Mouse (Mus musculus): Measurements from ENCODE around the gene Bcl7b. TPM values are rescaled to one million over a fixed set of nuclear protein-coding genes. Genes with fewer than 3 reads are reported as not detected.

Bcl7b gene
- 10 to 100 TPM; 25.0 to 26.4 TPM for total RNA-seq (2023)

DNA sequence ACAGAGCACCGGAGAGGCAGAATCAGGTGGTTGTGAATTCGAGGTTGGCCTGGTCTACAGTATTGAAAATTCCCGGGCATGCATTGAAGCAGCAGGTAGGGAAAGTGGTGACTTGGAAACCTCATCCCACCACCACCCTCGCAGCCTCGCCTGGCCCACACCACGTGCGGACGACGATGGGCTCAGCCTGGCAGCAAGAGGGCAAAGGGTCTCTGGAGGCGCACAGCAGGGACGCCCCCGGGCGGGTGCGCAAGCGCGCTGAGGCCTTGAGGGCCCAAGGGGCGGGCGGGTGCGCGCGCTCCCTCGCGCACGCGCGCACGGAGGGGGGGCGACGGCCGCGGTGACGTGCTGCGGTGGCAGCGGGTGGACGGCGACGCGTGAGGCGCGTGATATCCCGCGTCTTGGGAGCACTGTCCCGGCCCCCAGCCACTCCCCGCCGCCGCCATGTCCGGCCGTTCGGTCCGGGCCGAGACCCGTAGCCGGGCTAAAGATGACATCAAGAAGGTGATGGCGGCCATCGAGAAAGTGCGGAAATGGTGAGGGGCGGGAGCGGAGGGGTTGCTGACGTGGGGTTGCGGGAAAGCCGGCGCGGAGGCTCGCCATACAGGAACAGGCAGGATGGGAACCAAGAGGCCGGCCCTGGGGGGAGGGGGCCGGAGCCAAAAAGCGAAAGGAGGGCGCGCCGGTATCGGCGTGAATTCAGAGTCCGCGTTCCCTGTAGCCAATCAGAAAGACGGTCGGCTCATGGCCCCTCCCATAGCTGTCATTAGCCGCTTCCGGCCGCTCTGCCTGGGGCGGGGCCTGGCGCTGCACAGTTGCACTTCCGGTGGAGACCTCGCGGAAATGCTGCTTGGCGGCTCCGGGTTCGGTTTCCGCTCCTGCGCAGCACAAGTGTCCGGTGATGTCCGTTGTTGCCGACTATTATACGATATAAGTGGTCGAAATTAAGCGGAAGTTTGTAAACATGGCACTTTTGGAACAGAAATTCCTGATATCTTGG lies at the start of gene Bcl7b:
TSS of gene Bcl7b (plus strand) at position 221 of the 1,000 bp plus-strand sequence.

GRCm38 (mm10) chr5:135149053-135149819 lies 18.8 kb upstream of the Bcl7b start, which contains the start of gene Tbl2:
Gene Tbl2 (plus strand): TSS chr5:135149657.

GRCm38 (mm10) chr5:135186621-135187348 lies 18.7 kb downstream of the Bcl7b start, which contains the start of gene Baz1b:
Gene Baz1b (plus strand): TSS chr5:135187264.

Other genes with a start within 250 kb of the Bcl7b start
- 1 to 10 TPM; 1.3 to 6.4 TPM for gene Mettl27, start 235.9 kb upstream of the Bcl7b start, total RNA-seq (2023)
- gene Cldn4, start 221.3 kb upstream of the Bcl7b start, total RNA-seq (2023), result not detected
- not detected for gene Cldn3, start 182.1 kb upstream of the Bcl7b start, total RNA-seq (2023)
- gene Abhd11, start 159.1 kb upstream of the Bcl7b start, total RNA-seq (2023), result 10 to 100 TPM; 20.8 to 24.5 TPM
- under 1 TPM; 0.46 to 0.53 TPM for gene Stx1a, start 144.8 kb upstream of the Bcl7b start, total RNA-seq (2023)
- gene Dnajc30, start 104.1 kb upstream of the Bcl7b start, total RNA-seq (2023), result 10 to 100 TPM; 12.1 to 13.1 TPM
- 10 to 100 TPM; 28.8 to 29.4 TPM for gene Bud23, start 103.3 kb upstream of the Bcl7b start, total RNA-seq (2023)
- gene Vps37d, start 90.0 kb upstream of the Bcl7b start, total RNA-seq (2023), result not detected
- 1 to 10 TPM; 1.1 to 1.3 TPM for gene Mlxipl, start 78.4 kb upstream of the Bcl7b start, total RNA-seq (2023)
- 10 to 100 TPM in 1 of 2 experiments, 1 to 10 TPM in 1; 8.3 to 10.7 TPM for gene Tbl2, start 18.6 kb upstream of the Bcl7b start, total RNA-seq (2023)
- gene Baz1b, start 19.0 kb downstream of the Bcl7b start, total RNA-seq (2023), result 10 to 100 TPM; 89.4 to 94.1 TPM
- not detected for gene Fzd9, start 82.9 kb downstream of the Bcl7b start, total RNA-seq (2023)
- not detected for gene Fkbp6, start 181.8 kb downstream of the Bcl7b start, total RNA-seq (2023)
- not detected for gene Trim50, start 185.0 kb downstream of the Bcl7b start, total RNA-seq (2023)
- 10 to 100 TPM in 1 of 2 experiments, 1 to 10 TPM in 1; 8.1 to 10.5 TPM for gene Nsun5, start 201.7 kb downstream of the Bcl7b start, total RNA-seq (2023)
- gene Pom121, start 226.3 kb downstream of the Bcl7b start, total RNA-seq (2023), result 10 to 100 TPM; 29.9 to 31.0 TPM